Mouse (Mus musculus): Measurements from ENCODE around the gene Rcl1.

- TF ChIP-seq EP300 (IDR thresholded peaks at IDR 0.05; ENCODE audit: low read depth), result no peak
- no peak for TF ChIP-seq CTCF (IDR thresholded peaks at IDR 0.05; ENCODE audit: low read depth)
Observed at GRCm38 (mm10) chr19:29145421-29145820, 44.2 kb downstream of the Rcl1 start.
